Mouse (Mus musculus) layer of hippocampus, postnatal 14 days (tissue): ENCODE results near the gene Snd1. TPM values are rescaled to one million over a fixed set of nuclear protein-coding genes. Genes with fewer than 3 reads are reported as not detected.

ENCODE experiments used
- DNase-seq, 2 experiments: peaks; one replicate each; pipeline ENCODE4 v3.0.0; 2021 to 2022; ENCODE audit warnings: low spot score in 2 of 2, mixed read lengths in 1 of 2
- total RNA-seq, 2 experiments: library from RNA; stranded (reverse); gene quantifications; 2 replicates each; pipeline ENCODE4 v1.2.3; 2021

The Snd1 gene
- total RNA-seq, 2 experiments from 2014 or later = 119 to 124 TPM

DNA sequence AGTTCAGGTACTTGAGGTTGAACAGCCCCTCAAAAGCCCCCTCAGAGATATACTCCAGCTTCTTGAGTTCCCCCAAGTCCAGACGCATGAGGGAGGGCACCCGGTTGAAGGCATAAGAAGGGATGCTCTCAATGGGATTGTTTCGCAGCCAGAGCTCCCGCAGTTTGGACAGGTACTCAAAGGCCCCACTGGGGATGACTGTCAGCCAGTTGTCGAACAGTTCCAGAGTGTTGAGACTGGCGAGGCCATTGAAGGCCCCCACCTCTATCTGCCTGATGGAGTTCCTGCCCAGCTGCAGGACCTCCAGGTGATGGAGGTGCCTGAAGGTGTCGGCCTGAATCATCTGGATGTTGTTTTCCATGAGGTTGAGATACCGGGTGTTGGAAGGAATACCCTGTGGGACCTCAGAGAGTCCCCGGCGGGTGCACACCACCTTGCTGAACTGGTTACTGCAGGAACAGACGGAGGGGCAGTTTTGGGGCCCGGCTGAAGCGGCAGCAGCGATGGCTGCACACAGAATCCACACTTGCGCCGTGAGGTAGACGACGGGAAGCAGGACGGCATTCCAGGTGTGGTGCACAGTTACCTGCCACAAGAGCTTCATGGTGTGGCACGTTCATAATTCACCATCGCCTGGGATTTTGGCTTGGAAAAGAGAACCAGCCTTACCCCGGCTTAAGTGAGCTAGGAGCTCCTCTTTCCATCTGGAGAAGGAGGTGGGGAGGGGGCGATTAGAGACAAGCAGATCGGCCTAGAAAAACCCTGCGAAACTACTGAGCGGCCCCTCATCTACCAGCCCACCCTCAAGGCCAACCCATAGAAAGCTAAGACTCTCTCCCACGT lies 356.3 kb downstream of the Snd1 start, which contains the start of gene Lrrc4:
Gene Lrrc4, minus strand, starts transcription at position 737 of the 843 bp plus-strand sequence.
- DNase-seq = no peak

DNA sequence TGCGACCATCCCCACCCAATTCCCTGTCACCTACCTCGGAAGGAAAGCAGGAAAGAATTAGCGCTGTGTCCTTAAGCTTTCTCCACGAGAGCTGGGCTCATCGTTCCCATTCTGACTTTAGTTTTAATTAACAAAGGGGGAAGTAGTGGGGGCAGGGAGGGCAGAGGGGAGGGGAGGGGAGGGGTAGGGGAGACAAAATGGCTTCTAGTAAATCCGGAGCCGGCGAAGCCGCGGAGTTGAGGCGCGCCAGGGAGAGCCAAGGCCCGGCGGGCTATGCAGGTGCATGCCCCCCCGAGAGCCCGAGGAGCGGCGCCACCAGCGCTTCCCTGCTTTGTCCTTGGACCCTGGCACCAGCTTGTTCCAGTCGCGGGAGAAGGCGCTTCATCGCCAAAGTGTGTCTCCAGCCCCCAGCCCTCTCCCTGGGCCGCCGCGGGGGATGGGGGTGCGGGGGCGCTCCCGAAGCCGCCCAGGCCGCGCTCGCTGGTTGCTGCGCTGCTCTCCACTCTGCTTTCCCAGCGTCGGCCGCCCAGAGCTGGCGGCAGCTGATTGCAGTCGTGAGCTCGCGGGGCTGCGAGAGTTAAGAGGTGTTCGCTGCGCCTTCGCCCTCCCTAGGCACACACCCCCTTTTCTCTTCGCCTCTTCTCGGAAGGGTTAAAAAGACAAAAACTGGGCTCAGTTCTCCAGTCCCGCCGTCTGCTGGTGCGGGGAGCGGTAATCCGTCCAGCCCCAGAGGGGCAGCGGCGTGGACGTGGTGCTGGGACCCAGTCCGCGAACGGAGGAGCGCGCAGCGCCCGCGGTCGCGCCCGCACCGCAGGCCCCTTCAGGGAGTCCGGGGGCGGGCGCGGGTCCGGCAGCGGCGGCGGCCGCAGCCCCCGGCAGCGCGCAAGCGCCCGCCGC lies 357.2 kb downstream of the Snd1 start:
- peak; percentile 60 to 62 for DNase-seq

DNA sequence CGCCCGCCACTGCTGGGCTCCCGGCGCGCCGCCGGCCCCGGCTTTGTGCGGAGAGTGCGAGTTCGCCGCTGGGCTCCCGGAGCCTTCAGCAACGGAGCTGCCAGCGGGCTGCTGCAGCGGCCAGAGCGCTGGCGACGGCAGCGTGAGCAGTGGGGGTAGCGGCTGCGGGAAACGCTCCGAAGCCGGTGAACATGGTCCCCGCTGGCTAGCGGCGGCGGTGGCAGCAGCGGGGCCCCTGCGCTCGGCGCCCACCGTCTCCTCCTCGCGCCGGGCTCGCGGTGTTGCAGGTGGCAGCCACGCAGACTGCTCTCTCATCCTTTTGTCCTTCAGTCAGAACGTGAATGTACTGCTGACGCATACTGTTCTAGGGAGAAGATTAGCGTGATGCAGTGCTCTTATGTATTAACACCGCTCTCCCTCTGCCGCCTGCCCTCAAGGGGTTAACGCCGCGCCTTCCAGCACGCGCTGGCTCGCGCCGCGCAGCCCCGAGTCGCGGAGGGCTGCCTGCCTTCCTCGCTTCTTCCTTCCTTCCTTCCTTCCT lies 357.9 kb downstream of the Snd1 start:
- peak; percentile 58 to 72 for DNase-seq

DNA sequence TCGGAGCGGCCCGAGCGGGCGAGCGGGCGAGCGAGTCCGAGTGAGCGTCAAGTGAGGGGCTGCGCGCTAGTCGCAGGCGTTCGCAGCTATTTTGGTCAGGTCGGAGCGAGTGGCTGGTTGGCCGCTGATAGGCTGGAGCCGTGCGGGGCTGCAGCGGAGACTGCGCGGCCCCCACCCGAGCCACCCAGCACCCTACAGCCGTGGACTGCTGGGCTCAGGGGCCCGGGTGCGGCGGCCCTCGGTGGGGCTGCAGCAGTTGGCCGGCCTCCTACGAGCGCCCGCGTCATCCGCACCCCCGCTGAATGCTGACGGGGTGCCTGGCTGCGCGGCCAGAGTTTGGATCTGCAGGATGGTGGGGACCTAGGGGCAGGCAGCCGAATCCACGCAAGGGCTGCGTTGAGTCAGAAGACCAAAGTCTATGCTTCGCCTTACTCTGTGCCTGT lies 358.5 kb downstream of the Snd1 start:
- DNase-seq = peak; percentile 62 to 75

DNA sequence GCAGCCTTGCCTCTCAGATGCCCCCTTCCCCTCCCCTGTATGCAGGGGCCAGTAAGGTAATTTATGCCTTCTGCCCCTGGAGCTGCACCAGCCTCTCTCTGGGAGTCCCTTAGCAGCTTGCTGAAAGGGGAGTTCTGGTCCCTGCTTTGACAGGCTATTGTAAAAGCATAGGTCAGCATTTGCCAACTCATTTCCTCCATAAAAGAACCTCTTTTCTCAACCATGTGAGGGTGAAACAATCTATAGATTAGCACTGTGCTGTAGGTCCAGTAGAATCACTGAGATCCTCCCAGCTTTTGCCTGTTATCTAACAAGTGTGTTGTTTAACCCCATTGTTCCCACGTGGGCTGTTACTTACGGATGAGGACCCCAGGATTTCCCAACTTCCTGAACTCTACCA lies 359.1 kb downstream of the Snd1 start:
- DNase-seq = no peak

DNA sequence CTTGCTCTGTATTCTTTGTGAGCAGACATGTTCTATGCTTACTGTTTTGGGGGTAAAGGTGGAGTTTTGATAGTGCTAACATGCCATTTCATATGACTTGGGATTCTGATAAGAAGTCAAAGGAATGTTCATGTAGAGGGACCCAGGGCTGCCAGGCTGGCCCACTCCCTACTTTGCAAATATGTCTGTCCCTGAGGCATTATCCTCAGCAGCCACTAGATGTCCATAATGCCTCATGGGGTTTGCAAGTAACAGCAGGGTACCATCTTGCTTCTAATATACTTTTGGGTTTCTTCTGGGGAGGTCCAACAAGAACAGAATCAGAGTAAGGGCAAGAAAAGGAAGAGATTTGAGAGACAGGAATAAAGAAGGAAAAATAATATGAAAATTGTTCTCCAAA lies 361.7 kb downstream of the Snd1 start:
- DNase-seq = no peak

DNA sequence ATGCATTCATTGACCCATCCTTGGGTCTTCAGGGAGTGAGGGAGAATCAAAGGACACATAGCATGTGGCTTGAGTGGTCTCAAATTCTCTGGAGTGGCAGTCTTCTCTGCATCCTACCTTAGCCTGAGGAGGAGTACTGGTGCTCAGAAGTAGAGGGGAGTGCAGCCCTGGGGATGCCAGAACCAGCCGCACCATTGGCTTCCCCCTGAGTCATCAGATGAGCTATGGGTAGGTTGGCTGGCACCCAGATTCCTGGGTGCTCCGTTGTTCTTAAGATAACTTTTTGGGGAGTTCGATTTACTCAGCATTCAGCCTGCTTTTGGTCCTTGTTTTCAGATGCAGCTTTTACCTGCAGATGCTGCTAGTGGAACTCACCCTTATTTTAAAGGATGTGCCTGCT lies 366.6 kb downstream of the Snd1 start:
- DNase-seq = no peak

DNA sequence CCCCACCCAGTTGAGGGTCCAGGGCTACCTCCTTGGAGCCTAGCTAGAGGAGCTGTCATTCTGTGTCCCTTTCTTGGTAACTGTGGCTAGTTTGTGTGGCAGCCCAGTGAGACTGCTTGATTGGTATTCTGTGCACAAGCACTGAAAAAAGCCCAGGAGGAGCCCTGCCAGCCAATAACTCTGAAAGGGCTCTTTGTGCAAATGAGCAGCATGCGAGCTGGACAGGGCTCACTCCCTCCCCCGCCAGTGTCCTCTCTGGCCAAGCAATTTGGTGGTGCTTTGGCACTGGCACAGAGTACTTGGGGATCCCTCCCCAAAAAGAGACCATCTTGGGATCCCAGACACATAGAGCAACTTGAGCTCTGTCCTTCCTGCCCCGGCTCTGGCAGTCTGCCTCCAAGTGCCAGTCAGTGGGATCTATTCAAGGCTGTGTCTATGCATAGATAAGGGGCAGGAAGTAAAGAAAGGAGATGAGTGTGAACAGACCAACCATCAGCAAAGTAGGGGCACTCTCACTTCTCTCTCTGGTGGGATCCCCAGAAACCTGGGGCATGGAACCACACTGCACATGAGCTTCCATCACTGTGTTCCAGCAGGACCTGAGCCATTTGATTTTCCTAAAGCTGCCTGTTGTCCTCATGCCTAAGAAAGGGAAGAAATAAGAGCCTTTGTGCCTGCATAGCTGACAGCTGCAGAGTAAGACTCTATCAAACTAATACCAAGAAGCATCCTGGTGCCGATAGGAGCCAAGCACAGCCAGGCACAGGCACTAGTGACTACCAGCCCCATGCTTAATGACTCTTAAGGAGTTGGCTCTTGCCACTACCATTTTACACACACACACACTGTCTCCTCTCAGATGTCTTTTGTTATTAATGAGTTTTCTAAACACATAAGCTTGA lies 367.7 kb downstream of the Snd1 start:
- peak; percentile 68 to 90 for DNase-seq

DNA sequence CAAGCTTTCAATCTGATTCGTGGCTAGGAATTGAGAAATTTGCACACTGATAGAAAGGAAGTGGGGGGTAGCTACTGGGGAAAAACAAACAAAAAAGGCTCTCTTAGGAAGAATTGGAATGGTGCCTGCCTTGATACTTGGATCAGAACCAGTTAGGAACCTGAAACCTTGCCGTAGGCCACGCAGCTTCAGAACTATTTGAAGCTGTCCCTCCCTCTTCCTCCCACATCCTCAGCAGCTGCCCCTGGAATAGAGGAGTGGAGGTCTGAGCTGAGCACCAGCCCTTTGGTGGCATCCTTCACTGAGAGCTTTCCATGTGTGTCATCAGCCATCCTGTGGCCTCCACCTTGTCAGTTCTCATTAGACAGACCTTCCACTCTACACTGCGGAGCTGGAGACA lies 370.7 kb downstream of the Snd1 start:
- DNase-seq = no peak

DNA sequence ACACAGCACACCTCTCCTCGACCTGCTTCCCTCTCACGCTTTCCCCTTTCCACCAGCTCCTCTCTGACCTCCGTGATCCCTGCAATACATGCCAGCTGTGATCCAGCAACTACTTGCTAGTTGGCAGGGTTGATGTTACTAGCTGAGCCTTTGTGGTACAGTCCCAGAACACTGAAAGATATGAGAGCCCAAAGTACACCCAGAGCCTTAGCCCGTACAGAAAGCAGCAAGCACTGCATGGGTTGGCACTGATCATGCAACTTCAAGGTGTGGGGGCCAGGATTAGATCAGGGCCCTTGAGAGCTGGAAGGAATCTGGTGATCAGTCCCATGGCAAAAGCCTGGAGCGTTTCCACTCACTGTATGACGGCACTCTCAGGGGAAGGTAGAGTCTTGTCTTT lies 372.7 kb downstream of the Snd1 start:
- DNase-seq = no peak

DNA sequence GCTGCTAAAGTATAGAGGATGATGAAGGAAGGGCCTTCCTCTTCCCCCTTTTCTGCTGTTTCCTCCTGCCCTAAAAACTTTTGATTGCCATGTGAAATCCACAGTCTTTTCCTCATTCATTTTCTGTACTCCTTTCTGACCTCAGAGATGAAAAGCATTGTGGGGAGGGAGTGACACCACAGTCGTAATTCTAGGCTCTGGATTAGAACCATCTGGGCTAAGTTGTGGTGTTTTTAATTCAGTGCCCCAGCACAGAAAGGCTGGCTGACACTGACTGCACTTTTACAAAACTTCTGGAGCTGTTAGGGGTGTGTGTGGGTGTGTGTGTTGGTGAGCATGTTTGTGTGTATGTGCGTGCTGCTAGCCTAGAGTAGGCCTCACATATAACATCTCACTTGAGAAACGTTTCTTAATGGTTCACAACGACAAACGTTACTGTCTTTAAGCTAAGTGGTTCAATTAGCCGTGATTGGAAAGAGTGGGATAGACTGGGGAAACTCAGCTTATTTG lies 373.4 kb downstream of the Snd1 start:
- no peak for DNase-seq

DNA sequence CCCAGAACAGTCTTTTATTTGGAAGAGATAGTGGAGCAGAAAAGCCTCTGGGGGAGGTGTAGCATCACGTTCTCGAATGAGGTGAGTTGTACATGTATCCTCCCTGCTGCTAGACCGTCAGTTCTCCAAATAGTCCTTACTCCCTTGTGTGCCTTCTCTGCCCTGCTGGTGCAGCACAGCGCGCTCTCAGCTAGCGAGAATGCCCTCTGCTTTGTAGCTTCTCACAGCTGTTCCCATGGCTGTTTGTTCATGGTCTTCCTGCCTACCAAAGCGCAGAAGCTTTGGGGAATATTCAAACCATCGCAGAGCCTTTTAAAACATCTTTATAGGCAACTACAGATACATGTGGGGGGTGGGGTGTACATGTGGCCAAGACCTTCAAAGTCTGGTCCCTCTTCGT lies 374.0 kb downstream of the Snd1 start:
- no peak for DNase-seq

DNA sequence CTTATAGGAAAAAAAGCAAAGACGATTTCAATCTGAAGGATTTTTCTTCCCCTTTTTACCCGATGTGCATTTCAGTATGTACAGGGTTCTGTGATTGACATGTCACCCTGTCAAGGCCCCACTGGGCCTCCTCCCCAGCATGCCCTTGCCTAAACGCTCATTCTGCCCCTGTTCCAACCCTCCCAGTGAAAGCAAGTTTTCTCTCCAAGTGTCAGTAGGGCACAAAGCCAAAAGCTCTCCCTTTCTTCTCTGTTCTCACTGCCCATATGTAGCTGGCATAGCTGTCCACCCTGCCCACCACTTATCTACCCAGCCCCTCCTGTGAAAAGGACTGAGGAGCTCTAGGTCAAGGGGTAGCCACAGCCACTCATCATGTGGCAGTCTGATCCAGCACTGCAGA lies 374.4 kb downstream of the Snd1 start:
- no peak for DNase-seq

DNA sequence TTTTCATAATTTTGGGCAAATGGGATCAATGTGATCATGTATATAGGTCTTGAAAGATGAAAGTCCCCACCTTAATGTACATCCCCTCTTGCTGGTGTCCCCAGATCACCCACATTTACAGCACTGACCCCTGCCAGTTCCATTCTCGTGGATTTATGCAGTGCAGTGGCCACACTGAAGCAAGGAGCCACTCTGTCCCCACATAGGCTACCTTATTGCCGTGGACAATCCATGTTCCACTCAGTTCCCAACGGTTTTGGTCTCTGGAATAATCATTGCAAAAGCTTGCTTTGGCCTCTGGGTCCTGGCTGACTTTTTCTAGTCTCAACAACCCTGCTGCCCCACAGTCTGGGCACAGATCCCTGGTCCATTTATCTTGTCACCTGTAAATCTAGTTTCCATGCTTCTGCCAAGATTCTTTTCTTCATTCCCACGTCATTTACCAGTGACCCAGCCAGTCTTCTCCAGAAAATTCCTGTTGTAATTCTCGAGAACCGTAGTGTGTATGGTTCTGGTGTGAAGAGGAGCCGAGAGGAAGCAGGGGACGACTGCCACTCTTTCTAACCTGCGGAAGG lies 375.5 kb downstream of the Snd1 start:
- no peak for DNase-seq

DNA sequence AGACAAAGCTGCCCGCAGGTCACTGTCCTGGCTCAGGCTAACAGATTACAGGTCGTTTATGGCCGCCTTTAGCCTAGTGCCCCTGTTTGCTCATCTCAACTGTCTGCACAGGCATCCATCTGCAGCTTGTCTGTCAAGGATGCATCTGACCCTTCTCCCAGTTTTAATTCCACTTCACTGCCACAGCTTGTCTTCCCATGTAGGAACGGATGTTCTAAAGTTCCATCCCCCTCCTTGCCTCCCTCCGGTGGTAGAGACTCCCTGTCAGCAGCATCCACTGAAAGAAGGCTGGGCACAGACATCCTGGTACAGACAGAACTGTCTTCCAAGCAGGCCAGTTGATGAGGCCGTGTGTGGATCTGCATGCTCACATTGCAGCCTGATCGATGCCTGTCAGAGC lies 377.4 kb downstream of the Snd1 start:
- DNase-seq = no peak

DNA sequence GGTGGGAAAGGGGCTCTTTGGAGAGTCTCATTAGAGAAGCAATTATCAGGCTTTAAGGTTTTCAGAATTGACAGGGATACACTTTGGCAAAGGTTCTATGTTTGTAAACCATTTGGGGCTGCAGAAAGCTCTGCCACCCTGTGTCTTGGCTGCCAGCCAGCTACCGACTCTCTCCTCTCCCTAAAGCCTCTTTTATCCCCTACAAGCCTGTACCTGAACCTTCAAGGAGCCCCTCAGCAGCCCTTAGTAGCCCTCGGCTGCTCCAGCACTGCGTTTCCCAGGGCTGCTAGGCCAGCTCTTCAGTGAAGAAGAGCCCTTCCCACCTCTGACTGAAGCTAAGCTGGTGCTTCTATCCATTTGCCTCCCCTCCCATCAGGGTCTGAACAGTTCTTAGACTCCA lies 378.2 kb downstream of the Snd1 start:
- DNase-seq = no peak

DNA sequence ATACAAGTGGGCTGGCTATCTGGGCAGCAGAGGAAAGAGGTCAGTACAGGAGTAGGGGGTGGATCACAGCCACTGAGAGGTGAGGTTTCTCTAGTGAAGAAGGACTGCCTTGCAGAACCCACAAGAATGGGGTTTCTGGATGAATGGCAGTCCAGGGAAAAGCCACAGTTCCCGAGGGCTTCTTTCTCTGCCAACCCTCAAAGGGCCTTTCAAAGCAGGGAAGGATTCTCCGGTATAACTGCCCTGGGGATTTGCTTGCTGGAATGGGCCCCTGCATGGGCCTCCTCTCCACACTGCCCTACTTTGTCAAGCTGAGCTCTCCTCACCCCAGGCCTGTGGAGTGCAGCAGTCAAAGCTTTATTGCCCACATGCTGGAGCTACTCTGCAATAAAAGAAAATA lies 378.7 kb downstream of the Snd1 start:
- DNase-seq = no peak

DNA sequence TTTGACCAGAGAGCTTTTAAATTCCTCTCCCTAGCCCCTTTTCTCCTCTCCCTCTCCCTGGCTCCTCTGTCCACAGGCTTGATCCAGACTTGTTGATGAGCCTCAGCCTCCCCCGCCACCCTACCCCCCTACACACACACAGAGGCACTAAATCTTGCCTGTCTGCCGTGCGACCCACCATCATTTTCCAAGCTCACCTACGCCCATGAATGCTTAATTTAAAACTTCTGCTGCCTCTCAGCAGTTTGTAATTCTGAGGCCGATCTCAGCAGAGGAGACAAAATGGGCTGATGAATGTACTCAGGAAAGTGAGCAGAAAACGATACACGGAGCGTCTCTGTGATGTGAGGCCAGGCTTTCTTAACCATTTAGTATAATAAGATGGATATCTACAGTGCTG lies 379.7 kb downstream of the Snd1 start:
- DNase-seq = no peak

DNA sequence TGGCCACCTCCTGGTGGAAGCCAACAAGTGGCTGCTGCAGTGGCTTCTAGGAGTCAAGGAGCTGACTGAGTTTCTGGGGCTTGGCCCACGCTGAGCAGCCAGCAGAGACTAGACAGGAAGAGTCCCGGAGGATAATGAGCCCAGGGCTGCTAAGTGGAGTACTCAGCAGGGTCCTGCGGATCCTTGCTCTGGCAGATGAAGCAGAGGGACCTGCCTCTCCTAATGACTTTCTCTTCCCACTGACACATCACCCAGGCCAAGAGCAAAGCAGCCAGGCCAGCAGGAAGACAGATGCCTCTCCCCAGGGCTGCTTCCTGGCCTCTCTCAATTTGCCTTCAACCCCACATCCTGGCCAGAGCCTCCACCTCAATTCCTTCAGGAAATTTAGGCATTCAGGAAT lies 380.5 kb downstream of the Snd1 start:
- DNase-seq = no peak

DNA sequence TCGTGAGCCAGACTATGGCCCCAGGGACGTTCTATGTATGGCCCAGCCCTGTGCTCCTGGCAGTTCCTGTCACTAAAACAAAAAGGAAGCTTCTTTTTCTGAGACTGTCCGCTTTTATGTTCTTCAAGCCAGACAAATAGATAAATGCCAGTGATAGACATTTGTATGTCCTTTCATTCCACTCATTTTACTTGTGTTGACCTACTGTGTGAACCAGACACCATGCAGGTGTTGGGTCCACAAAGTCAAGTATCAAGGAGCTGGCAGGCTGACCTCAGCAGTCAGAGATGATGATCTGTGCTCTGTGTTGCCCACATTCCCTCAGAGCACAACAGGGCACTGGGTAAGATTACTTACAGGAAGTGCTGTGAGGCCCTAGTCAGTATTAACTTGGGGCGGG lies 381.9 kb downstream of the Snd1 start:
- no peak for DNase-seq
